Mouse (Mus musculus): ENCODE data around the gene Olfr667. TPM values are rescaled to one million over a fixed set of nuclear protein-coding genes. Genes with fewer than 3 reads are reported as not detected.

The Olfr667 gene
- total RNA-seq (2023) = not detected

GRCm38 (mm10) chr7:104921382-104921781 is at the start of gene Olfr667:
Olfr667 (minus strand) TSS chr7:104921482.

GRCm38 (mm10) chr7:104962520-104962919 is 41.2 kb upstream of the Olfr667 start, which contains the start of gene Olfr670:
Olfr670 (minus strand) TSS chr7:104962620.

GRCm38 (mm10) chr7:104933940-104934339 is 12.7 kb upstream of the Olfr667 start, which contains the start of gene Olfr669:
Olfr669 (plus strand) TSS chr7:104934240.

GRCm38 (mm10) chr7:104927957-104928356 is 6.7 kb upstream of the Olfr667 start, which contains the start of gene Olfr668:
Olfr668 (minus strand) TSS chr7:104928057.

GRCm38 (mm10) chr7:104895852-104896251 is 25.4 kb downstream of the Olfr667 start, which contains the start of gene Olfr666:
Olfr666 (minus strand) TSS chr7:104895952.

GRCm38 (mm10) chr7:104877731-104878130 is 43.6 kb downstream of the Olfr667 start, which contains the start of gene Olfr665:
Olfr665 (plus strand) TSS chr7:104878031.

Other genes starting within 250 kb of the Olfr667 start
- gene Olfr661, start 235.0 kb downstream of the Olfr667 start, total RNA-seq (2023) = not detected
- gene Usp17le, start 144.0 kb downstream of the Olfr667 start, total RNA-seq (2023) = not detected
- not detected for gene Usp17lb, start 78.9 kb downstream of the Olfr667 start, total RNA-seq (2023)
- gene Usp17la, start 64.5 kb downstream of the Olfr667 start, total RNA-seq (2023) = not detected
- not detected for gene Olfr665, start 43.5 kb downstream of the Olfr667 start, total RNA-seq (2023)
- gene Olfr666, start 25.5 kb downstream of the Olfr667 start, total RNA-seq (2023) = not detected
- gene Olfr668, start 6.6 kb upstream of the Olfr667 start, total RNA-seq (2023) = not detected
- not detected for gene Olfr669, start 12.8 kb upstream of the Olfr667 start, total RNA-seq (2023)
- gene Olfr670, start 41.1 kb upstream of the Olfr667 start, total RNA-seq (2023) = not detected
- gene Olfr671, start 57.6 kb upstream of the Olfr667 start, total RNA-seq (2023) = not detected
- not detected for gene Olfr672, start 80.5 kb upstream of the Olfr667 start, total RNA-seq (2023)
- gene Olfr675, start 107.0 kb upstream of the Olfr667 start, total RNA-seq (2023) = not detected
- gene Olfr676, start 111.2 kb upstream of the Olfr667 start, total RNA-seq (2023) = not detected
- not detected for gene Olfr677, start 129.9 kb upstream of the Olfr667 start, total RNA-seq (2023)
- gene Olfr678, start 143.0 kb upstream of the Olfr667 start, total RNA-seq (2023) = not detected
- not detected for gene Olfr679, start 159.7 kb upstream of the Olfr667 start, total RNA-seq (2023)
- gene Olfr680-ps1, start 171.3 kb upstream of the Olfr667 start, total RNA-seq (2023) = not detected
- not detected for gene Olfr681, start 195.4 kb upstream of the Olfr667 start, total RNA-seq (2023)
- gene Olfr683, start 225.5 kb upstream of the Olfr667 start, total RNA-seq (2023) = not detected
- gene Olfr684, start 242.2 kb upstream of the Olfr667 start, total RNA-seq (2023) = not detected